Mouse (Mus musculus): Measurements from ENCODE around the gene 1600002K03Rik. TPM values are rescaled to one million over a fixed set of nuclear protein-coding genes. Genes with fewer than 3 reads are reported as not detected.

1600002K03Rik gene
- polyA plus RNA-seq, 1 experiment from 2014 or later = 6.4 TPM

DNA sequence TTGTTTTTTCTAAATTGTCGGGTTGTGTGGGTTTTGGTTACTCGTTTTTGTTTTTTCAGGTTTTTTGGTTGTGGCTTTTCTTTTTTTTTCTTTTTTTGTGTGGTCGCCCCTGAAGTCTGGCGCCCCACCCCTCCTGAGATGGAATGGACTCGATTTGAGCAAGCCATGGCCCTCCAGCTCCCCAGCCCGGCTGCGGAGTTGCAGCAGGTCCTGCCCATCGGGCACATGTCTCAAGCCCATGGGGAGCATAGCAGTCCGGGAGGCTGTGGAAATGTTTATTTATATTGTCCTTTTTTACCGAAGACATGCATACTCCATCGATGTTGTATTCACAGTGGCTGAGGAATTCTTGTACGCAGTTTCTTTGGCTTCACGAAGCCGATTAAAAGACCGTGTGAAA lies 1.5 kb upstream of the 1600002K03Rik start:
- Histone ChIP-seq H3K4me2 (ENCODE audit: low read depth, low read length, severe bottlenecking) (no peak overlapping the region), H3K9ac (ENCODE audit: low read length) (no peak overlapping the region), H3K9me3 (ENCODE audit: control insufficient read depth, low read length) (no peaks in the 10 kb centered on the region), H3K36me3 (ENCODE audit: control insufficient read depth, insufficient read depth, low read length) (peaks cover 17% of the 10 kb centered on the region), H3K4me1 (replicated peaks; ENCODE audit: control insufficient read depth, insufficient read depth, low read length) (peaks cover 22% of the 10 kb centered on the region), H3K27ac (ENCODE audit: low read depth, low read length) (no peak overlapping the region), H3K27me3 (ENCODE audit: control insufficient read depth, insufficient read depth, low read length) (no peaks in the 10 kb centered on the region), H3K4me3 (ENCODE audit: low read depth, low read length) (no peak overlapping the region)
- no peak for ATAC-seq (replicated peaks; ENCODE audit: low FRiP score)
- DNase-seq (ENCODE audit: low spot score) = no peak
- 93% methylated on average over 15 of the region's 15 CpGs for WGBS

DNA sequence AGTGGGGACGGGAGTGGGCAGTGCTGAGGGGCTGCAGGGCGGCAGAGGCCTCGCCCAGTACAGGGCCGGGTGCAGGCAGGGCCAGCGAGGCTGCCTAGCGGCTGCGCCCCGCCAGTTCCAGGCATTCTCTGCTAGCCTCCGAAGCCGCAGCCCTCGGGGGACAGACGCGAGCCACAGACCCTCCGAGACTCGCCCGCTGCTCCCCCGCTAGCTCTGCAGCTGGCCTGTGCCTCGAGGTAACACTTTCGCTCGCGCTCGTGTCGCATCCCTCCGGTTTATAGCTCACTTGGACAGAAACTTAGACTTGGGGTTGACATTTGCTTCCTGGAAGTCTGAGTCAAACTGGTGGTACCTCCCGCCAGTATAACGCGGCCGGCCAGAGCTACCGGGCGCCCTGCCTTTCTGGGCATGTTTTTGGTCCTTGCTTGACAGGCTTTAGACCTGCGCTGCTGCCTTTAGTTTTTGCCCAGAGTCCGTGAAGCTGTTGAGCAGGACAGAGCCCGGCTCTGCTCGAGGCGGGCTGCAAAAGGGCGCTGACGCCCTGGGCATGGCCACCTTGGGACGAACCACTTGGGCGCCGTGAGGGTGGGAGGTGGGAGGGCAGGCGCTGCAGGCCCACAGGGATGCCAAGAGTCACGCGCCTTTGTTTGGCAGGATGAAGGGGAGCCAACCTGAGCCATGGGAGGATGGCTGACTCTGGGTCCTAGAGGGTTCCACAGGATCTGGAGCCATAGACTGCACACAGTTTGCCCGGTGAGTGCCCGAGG lies 801 bp upstream of the 1600002K03Rik start:
- H3K36me3 ChIP-seq (ENCODE audit: control insufficient read depth, insufficient read depth, low read length) = peaks cover 17% of the 10 kb centered on the region
- WGBS = 89% methylated on average over 45 of the region's 45 CpGs
- no peak overlapping the region; the same call in 1 of the 2 replicates for H3K9ac ChIP-seq (ENCODE audit: low read length)
- no peaks in the 10 kb centered on the region for H3K9me3 ChIP-seq (ENCODE audit: control insufficient read depth, low read length)
- H3K27me3 ChIP-seq (ENCODE audit: control insufficient read depth, insufficient read depth, low read length) = no peaks in the 10 kb centered on the region
- DNase-seq (ENCODE audit: low spot score) = peak; percentile 65
- peak overlapping the region; percentile 62 for H3K27ac ChIP-seq (ENCODE audit: low read depth, low read length)
- H3K4me3 ChIP-seq (ENCODE audit: low read depth, low read length) = no peak overlapping the region
- H3K4me2 ChIP-seq (ENCODE audit: low read depth, low read length, severe bottlenecking) = peak overlapping the region; percentile 75
- H3K4me1 ChIP-seq (replicated peaks; ENCODE audit: control insufficient read depth, insufficient read depth, low read length) = peaks cover 18% of the 10 kb centered on the region
- no peak for ATAC-seq (replicated peaks; ENCODE audit: low FRiP score)

GRCm38 (mm10) chr10:80173358-80173757 lies 614 bp downstream of the 1600002K03Rik start:
- H3K4me1 ChIP-seq (replicated peaks; ENCODE audit: control insufficient read depth, insufficient read depth, low read length) = peaks cover 16% of the 10 kb centered on the region
- WGBS = 12% methylated on average over 11 of the region's 11 CpGs
- H3K27me3 ChIP-seq (ENCODE audit: control insufficient read depth, insufficient read depth, low read length) = no peaks in the 10 kb centered on the region
- peaks cover 17% of the 10 kb centered on the region for H3K36me3 ChIP-seq (ENCODE audit: control insufficient read depth, insufficient read depth, low read length)
- ATAC-seq (replicated peaks; ENCODE audit: low FRiP score) (no peak), DNase-seq (ENCODE audit: low spot score) (no peak)
- H3K27ac ChIP-seq (ENCODE audit: low read depth, low read length) = peak overlapping the region; percentile 46; the same call in 1 of the 2 replicates
- H3K4me2 ChIP-seq (ENCODE audit: low read depth, low read length, severe bottlenecking) = peak overlapping the region; percentile 75; the same call in 1 of the 2 replicates
- peak overlapping the region; percentile 46 for H3K4me3 ChIP-seq (ENCODE audit: low read depth, low read length)
- no peaks in the 10 kb centered on the region for H3K9me3 ChIP-seq (ENCODE audit: control insufficient read depth, low read length)
- peak overlapping the region; percentile 68 for H3K9ac ChIP-seq (ENCODE audit: low read length)

GRCm38 (mm10) chr10:80173955-80174640 lies 1.4 kb downstream of the 1600002K03Rik start:
- no peak for ATAC-seq (replicated peaks; ENCODE audit: low FRiP score)
- DNase-seq (ENCODE audit: low spot score) = no peak
- Histone ChIP-seq H3K9ac (ENCODE audit: low read length) (no peak overlapping the region; the same call in 1 of the 2 replicates), H3K9me3 (ENCODE audit: control insufficient read depth, low read length) (no peaks in the 10 kb centered on the region), H3K4me3 (ENCODE audit: low read depth, low read length) (no peak overlapping the region), H3K4me1 (replicated peaks; ENCODE audit: control insufficient read depth, insufficient read depth, low read length) (peaks cover 10% of the 10 kb centered on the region), H3K27ac (ENCODE audit: low read depth, low read length) (no peak overlapping the region), H3K36me3 (ENCODE audit: control insufficient read depth, insufficient read depth, low read length) (peaks cover 17% of the 10 kb centered on the region), H3K27me3 (ENCODE audit: control insufficient read depth, insufficient read depth, low read length) (no peaks in the 10 kb centered on the region), H3K4me2 (ENCODE audit: low read depth, low read length, severe bottlenecking) (no peak overlapping the region)
- WGBS = 86% methylated on average over 10 of the region's 10 CpGs

DNA sequence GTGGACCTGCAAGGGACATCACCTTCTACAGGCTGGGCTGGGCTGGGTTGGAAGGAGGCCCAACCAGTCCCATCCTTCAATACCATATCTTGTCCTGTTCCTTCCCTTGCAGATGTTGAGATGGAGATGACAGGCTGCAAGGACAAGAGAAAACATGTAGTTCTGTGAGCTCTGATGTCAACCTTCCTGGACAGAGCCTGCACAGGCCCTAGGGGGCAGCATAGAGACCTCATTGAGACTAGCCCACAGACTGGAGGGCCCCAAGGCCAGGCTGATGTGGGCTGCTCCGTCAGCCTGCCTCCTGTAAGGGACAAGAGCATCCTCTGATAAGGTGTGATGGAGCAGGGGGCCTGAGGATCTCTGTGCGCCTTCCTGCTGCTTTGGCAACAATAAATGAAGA lies 2.0 kb downstream of the 1600002K03Rik start:
- ATAC-seq (replicated peaks; ENCODE audit: low FRiP score) = no peak
- Histone ChIP-seq H3K27ac (ENCODE audit: low read depth, low read length) (no peak overlapping the region), H3K27me3 (ENCODE audit: control insufficient read depth, insufficient read depth, low read length) (no peaks in the 10 kb centered on the region), H3K9me3 (ENCODE audit: control insufficient read depth, low read length) (no peaks in the 10 kb centered on the region), H3K4me2 (ENCODE audit: low read depth, low read length, severe bottlenecking) (no peak overlapping the region), H3K4me3 (ENCODE audit: low read depth, low read length) (no peak overlapping the region), H3K4me1 (replicated peaks; ENCODE audit: control insufficient read depth, insufficient read depth, low read length) (peaks cover 8% of the 10 kb centered on the region), H3K9ac (ENCODE audit: low read length) (no peak overlapping the region), H3K36me3 (ENCODE audit: control insufficient read depth, insufficient read depth, low read length) (peaks cover 17% of the 10 kb centered on the region)
- WGBS = 52% methylated on average over 2 of the region's 2 CpGs
- peak; percentile 78 for DNase-seq (ENCODE audit: low spot score)

DNA sequence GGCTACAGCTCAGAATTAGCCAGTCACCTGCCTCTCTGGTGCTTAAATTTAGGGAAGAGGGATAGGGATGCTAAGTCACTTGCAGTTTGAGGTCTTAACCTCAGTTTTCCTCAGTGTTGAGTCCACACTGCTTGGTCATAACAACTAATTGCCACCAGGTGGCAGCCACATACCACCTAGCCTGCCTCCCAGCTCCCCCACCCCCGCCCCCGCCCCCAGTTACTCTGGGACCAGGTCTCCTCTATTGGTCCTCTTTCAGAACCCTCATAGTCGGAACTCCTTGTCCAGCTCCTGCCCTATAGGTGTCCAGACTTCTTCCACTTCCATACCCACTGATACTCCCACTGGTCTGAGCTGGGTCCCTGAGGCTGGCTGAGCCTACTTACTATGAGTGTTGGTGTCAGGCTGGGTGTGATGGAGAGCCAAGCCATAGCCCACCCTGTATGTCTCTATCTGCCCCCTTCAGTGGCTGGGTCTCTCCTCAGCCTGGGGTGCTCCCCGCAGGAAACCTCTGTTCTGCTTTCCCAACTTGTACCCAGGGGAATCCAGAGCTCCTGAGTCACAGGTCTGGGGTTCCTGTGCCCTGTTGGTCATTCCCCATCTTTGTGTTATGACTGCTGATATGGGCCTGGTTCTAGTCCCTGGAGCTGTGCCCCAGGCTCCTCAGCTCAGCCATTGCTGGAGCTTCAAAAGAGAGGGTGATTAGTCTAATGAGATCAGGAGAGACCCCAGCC lies 3.0 kb downstream of the 1600002K03Rik start:
- Histone ChIP-seq H3K9ac (ENCODE audit: low read length) (no peak overlapping the region; the same call in 1 of the 2 replicates), H3K4me2 (ENCODE audit: low read depth, low read length, severe bottlenecking) (no peak overlapping the region), H3K4me1 (replicated peaks; ENCODE audit: control insufficient read depth, insufficient read depth, low read length) (peaks cover 13% of the 10 kb centered on the region), H3K36me3 (ENCODE audit: control insufficient read depth, insufficient read depth, low read length) (peaks cover 7% of the 10 kb centered on the region), H3K27me3 (ENCODE audit: control insufficient read depth, insufficient read depth, low read length) (no peaks in the 10 kb centered on the region), H3K4me3 (ENCODE audit: low read depth, low read length) (no peak overlapping the region), H3K27ac (ENCODE audit: low read depth, low read length) (no peak overlapping the region), H3K9me3 (ENCODE audit: control insufficient read depth, low read length) (no peaks in the 10 kb centered on the region)
- DNase-seq (ENCODE audit: low spot score) (peak; percentile 81), ATAC-seq (replicated peaks; ENCODE audit: low FRiP score) (no peak)
- 24% methylated on average over 4 of the region's 4 CpGs for WGBS

DNA sequence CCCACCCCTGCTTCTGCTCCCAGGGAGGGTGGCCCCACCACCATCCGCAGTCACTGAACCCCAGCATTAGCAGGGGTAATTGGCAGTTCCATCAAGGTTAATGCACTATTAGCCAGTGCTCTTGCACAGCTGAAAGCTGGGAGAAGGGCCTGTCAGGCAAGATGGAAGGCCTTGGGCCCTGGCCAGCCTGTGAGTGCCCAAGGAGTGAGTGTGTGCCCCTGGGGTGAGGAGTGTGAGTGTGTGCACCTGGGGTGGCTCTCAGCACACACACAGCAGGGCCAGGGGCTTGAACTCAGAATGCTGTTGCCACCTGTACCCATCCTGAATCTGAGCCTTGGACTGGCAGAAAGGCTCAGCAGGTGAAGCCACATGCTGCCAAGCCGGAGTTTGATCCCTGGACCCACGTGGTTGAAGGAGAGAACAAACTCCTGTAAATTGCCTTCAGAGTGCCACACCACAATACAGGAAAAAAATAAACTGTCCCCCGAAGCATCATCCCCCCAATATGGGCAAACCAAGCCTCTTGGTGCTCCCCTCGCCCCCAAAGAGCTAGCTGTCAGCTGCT lies 3.6 kb downstream of the 1600002K03Rik start:
- 78% methylated on average over 5 of the region's 5 CpGs for WGBS
- peaks cover 17% of the 10 kb centered on the region for H3K4me1 ChIP-seq (replicated peaks; ENCODE audit: control insufficient read depth, insufficient read depth, low read length)
- no peaks in the 10 kb centered on the region for H3K9me3 ChIP-seq (ENCODE audit: control insufficient read depth, low read length)
- DNase-seq (ENCODE audit: low spot score) = peak; percentile 51
- no peak overlapping the region for H3K27ac ChIP-seq (ENCODE audit: low read depth, low read length)
- ATAC-seq (replicated peaks; ENCODE audit: low FRiP score) = no peak
- peaks cover 4% of the 10 kb centered on the region; the same call in 1 of the 2 replicates for H3K36me3 ChIP-seq (ENCODE audit: control insufficient read depth, insufficient read depth, low read length)
- no peak overlapping the region for H3K4me2 ChIP-seq (ENCODE audit: low read depth, low read length, severe bottlenecking)
- H3K27me3 ChIP-seq (ENCODE audit: control insufficient read depth, insufficient read depth, low read length) = no peaks in the 10 kb centered on the region
- no peak overlapping the region; the same call in 1 of the 2 replicates for H3K9ac ChIP-seq (ENCODE audit: low read length)
- H3K4me3 ChIP-seq (ENCODE audit: low read depth, low read length) = no peak overlapping the region
